Mouse (Mus musculus): ENCODE measurements around the gene Ghrh. TPM values are rescaled to one million over a fixed set of nuclear protein-coding genes. Genes with fewer than 3 reads are reported as not detected.
A peak's percentile ranks its signal among the peaks of the same experiment; 100 is the strongest.

Gene Ghrh
- polyA plus RNA-seq, 1 experiment from 2014 or later = not detected

DNA sequence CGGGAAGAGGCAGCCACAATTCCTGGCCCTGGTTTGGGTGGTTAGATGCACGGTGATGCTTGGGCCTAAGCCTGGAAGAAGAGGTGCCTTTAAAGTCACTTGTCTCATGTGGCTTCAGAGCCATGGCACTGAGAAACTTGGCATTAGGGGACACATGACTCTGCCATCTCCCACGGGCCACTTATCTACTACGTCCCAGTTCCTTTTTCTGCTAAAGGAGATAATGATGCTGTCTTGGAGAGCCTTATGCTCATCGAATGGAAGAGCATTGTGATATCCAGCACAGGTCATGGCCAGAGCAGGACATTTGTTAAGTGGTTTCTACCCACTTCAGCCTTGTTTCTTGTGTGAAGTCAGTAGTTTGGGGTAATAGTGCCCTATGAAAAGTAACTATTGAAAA is 58.3 kb downstream of the Ghrh start:
- Histone ChIP-seq H3K36me3 (ENCODE audit: control insufficient read depth, insufficient read depth, low read length) (peaks cover 14% of the 10 kb centered on the region), H3K9ac (ENCODE audit: low read length) (no peak overlapping the region), H3K27ac (ENCODE audit: low read depth, low read length) (no peak overlapping the region), H3K4me3 (ENCODE audit: low read depth, low read length) (no peak overlapping the region), H3K9me3 (ENCODE audit: control insufficient read depth, low read length) (no peaks in the 10 kb centered on the region), H3K27me3 (ENCODE audit: control insufficient read depth, insufficient read depth, low read length) (no peaks in the 10 kb centered on the region), H3K4me2 (ENCODE audit: low read depth) (no peak overlapping the region), H3K4me1 (ENCODE audit: control insufficient read depth, insufficient read depth, low read length) (no peaks in the 10 kb centered on the region)
- ATAC-seq (ENCODE audit: insufficient read depth, low FRiP score, low TSS enrichment) (no peak), DNase-seq (ENCODE audit: low spot score) (no peak)
- WGBS = 89% methylated on average over 5 of the region's 5 CpGs

DNA sequence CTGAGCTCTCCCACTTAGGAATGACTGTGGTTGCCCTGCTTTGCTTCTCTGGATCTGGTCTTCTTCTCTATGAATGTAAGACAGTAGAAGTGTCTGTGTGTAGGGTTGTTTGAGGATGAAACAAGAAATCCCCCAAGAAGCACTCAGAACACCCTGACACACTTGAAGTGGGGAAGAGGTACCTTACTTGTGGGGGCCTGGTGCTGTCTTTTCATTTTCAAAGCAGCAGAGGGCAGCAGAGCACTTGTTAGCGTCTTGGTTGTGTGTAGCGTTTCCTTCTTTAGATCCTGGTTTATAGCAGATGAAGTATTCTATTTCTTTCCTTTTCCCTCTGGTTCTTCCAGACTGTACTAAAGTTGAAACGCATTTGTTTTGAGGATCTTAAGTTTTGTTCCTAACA is 59.8 kb downstream of the Ghrh start:
- H3K27ac ChIP-seq (ENCODE audit: low read depth, low read length) = no peak overlapping the region
- peak; percentile 46 for DNase-seq (ENCODE audit: low spot score)
- ATAC-seq (ENCODE audit: insufficient read depth, low FRiP score, low TSS enrichment) = no peak

DNA sequence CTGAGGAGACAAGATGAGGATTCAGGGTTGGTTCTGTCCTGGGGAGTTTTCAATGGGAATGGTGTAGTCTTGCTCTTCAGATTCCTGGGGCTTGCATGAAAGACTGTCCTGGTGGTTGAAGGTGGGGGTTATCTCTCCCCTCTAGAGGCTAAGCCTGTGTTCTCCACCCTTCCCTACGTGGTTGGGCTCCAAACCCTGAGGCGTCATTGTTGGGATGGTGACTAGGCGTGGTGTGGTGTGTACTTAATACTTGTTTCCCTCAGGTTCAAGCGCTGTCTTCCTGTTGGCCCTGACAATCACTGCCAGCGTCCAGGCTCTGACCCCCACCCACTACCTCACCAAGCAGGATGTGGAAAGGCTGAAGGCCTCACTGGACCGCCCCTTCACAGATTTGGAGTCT is 64.0 kb downstream of the Ghrh start:
- DNase-seq (ENCODE audit: low spot score) (no peak), ATAC-seq (ENCODE audit: insufficient read depth, low FRiP score, low TSS enrichment) (no peak)
- Histone ChIP-seq H3K27ac (ENCODE audit: low read depth, low read length) (no peak overlapping the region), H3K27me3 (ENCODE audit: control insufficient read depth, insufficient read depth, low read length) (no peaks in the 10 kb centered on the region), H3K4me2 (ENCODE audit: low read depth) (no peak overlapping the region), H3K4me1 (ENCODE audit: control insufficient read depth, insufficient read depth, low read length) (peaks cover 9% of the 10 kb centered on the region), H3K9ac (ENCODE audit: low read length) (no peak overlapping the region), H3K4me3 (ENCODE audit: low read depth, low read length) (no peak overlapping the region), H3K36me3 (ENCODE audit: control insufficient read depth, insufficient read depth, low read length) (peaks cover 6% of the 10 kb centered on the region), H3K9me3 (ENCODE audit: control insufficient read depth, low read length) (no peaks in the 10 kb centered on the region)
- 87% methylated on average over 6 of the region's 6 CpGs for WGBS

More for the DNA sequence above, 59.8 kb downstream of the Ghrh start:
- Histone ChIP-seq H3K9me3 (ENCODE audit: control insufficient read depth, low read length) (no peaks in the 10 kb centered on the region), H3K4me1 (ENCODE audit: control insufficient read depth, insufficient read depth, low read length) (no peaks in the 10 kb centered on the region), H3K4me2 (ENCODE audit: low read depth) (no peak overlapping the region), H3K9ac (ENCODE audit: low read length) (no peak overlapping the region), H3K4me3 (ENCODE audit: low read depth, low read length) (no peak overlapping the region), H3K36me3 (ENCODE audit: control insufficient read depth, insufficient read depth, low read length) (peaks cover 11% of the 10 kb centered on the region), H3K27me3 (ENCODE audit: control insufficient read depth, insufficient read depth, low read length) (no peaks in the 10 kb centered on the region)
- WGBS = 33% methylated on average over 3 of the region's 3 CpGs

Other genes starting within 250 kb of the Ghrh start
- gene Samhd1, start 212.2 kb downstream of the Ghrh start, polyA plus RNA-seq (2014; fragmentation: Nextera tagmentation; extraction: Ambion mirVana) = 18.7 and 22.8 TPM in 2 replicates
- gene Rbl1, start 143.0 kb downstream of the Ghrh start, polyA plus RNA-seq (2014; fragmentation: Nextera tagmentation; extraction: Ambion mirVana) = 29.3 and 31.0 TPM in 2 replicates
- gene Rpn2, start 68.5 kb downstream of the Ghrh start, polyA plus RNA-seq (2014; fragmentation: Nextera tagmentation; extraction: Ambion mirVana) = 261 and 267 TPM in 2 replicates
- 0.73 and 0.95 TPM in 2 replicates for gene Mroh8, start 68.0 kb downstream of the Ghrh start, polyA plus RNA-seq (2014; fragmentation: Nextera tagmentation; extraction: Ambion mirVana)
- gene Manbal, start 20.1 kb upstream of the Ghrh start, polyA plus RNA-seq (2014; fragmentation: Nextera tagmentation; extraction: Ambion mirVana) = 34.9 and 36.8 TPM in 2 replicates
- gene Src, start 70.9 kb upstream of the Ghrh start, polyA plus RNA-seq (2014; fragmentation: Nextera tagmentation; extraction: Ambion mirVana) = 15.1 and 17.8 TPM in 2 replicates
- 1,357 and 1,505 TPM in 2 replicates for gene Nnat, start 212.6 kb upstream of the Ghrh start, polyA plus RNA-seq (2014; fragmentation: Nextera tagmentation; extraction: Ambion mirVana)
- 99.5 and 105 TPM in 2 replicates for gene Blcap, start 223.8 kb upstream of the Ghrh start, polyA plus RNA-seq (2014; fragmentation: Nextera tagmentation; extraction: Ambion mirVana)